24 mouse cellular contexts compared by ENCODE assay signal in genomic region chr1:78710613-78711329, GRCm38 (mm10). TPM values are rescaled to one million over a fixed set of nuclear protein-coding genes. Genes with fewer than 3 reads are reported as not detected.
DNase-seq lines count a peak whose midpoint lies in the region; ATAC-seq and TF ChIP-seq lines count a peak whose summit lies in the region.
"Had no signal": no experiment of that assay in that cellular context is flagged by ENCODE, and none has a peak within 500 bp of the region (broad histone marks: within the 10 kb centered on the region; RNA-seq: fewer than 3 reads in every experiment).

No protein-coding gene starts in this region.

- DNase-seq in limb, embryonic 14.5 days (ENCODE audit: low spot score), result no peak
- DNase-seq in limb, embryonic 10.5 days (ENCODE audit: low spot score), result no peak
- DNase-seq in left cerebral cortex, adult 8-10 months (ENCODE audit: low spot score in 2 of 2), result no peak
- no peak for DNase-seq in kidney, postnatal 25 days
- DNase-seq in embryo, embryonic 11 days, result no peak
- DNase-seq: adrenal gland, adult 8-10 months; B cell, adult 2 months; cerebellum, adult 11-12 months; cerebellum, adult 2 months; cerebellum, adult 9-10 months; cerebellum, postnatal 10 days; cerebellum, postnatal 25 days; forebrain, postnatal 0 days had no signal

- 0 out of 2 replicates have a peak, but pooled peaks have one; percentile 15 for ATAC-seq in limb, embryonic 14.5 days (ENCODE audit: low FRiP score, low read depth)
- ATAC-seq in common myeloid progenitor, adult 5-6 weeks (replicated peaks; ENCODE audit: low read depth, poor library complexity, severe bottlenecking), result peak; percentile 66
- peak; percentile 20; the same call in 1 of the 2 replicates for ATAC-seq in megakaryocyte progenitor cell, adult 5-6 weeks (replicated peaks; ENCODE audit: poor library complexity)
- ATAC-seq: activated CD4-positive, CD25-positive, alpha-beta regulatory T cell, adult 4 months; CD4-positive, CD25-positive, alpha-beta regulatory T cell, adult 4 months; forebrain, embryonic 13.5 days; forebrain, embryonic 15.5 days; forebrain, postnatal 0 days; Patski had no signal

- no peak overlapping the region for H3K4me2 ChIP-seq in limb, embryonic 14.5 days (replicated peaks; ENCODE audit: low read depth, low read length, severe bottlenecking)
- H3K4me2 ChIP-seq: embryonic facial prominence, embryonic 12.5 days; forebrain, embryonic 13.5 days; forebrain, embryonic 15.5 days had no signal

- TF ChIP-seq POLR2A in limb, embryonic 14.5 days (IDR thresholded peaks at IDR 0.05; ENCODE audit: borderline replicate concordance, extremely low read depth, insufficient read depth, insufficient read length), result no peak

- H3K27ac ChIP-seq in limb, embryonic 14.5 days (replicated peaks; ENCODE audit: low read depth, low read length), result no peak overlapping the region
- no peak overlapping the region for H3K27ac ChIP-seq in limb, embryonic 10.5 days
- H3K27ac ChIP-seq: embryonic facial prominence, embryonic 10.5 days; embryonic facial prominence, embryonic 12.5 days; forebrain, embryonic 13.5 days; forebrain, embryonic 15.5 days had no signal

- no peak overlapping the region for H3K4me3 ChIP-seq in limb, embryonic 14.5 days (replicated peaks; ENCODE audit: low read length)
- no peak overlapping the region for H3K4me3 ChIP-seq in limb, embryonic 10.5 days
- H3K4me3 ChIP-seq: embryonic facial prominence, embryonic 10.5 days; embryonic facial prominence, embryonic 12.5 days; forebrain, embryonic 13.5 days; forebrain, embryonic 15.5 days had no signal

- peaks cover 11% of the 10 kb centered on the region; the same call in 1 of the 2 replicates for H3K36me3 ChIP-seq in limb, embryonic 14.5 days (ENCODE audit: control insufficient read depth, insufficient read depth, low read length)
- peaks cover 18% of the 10 kb centered on the region for H3K36me3 ChIP-seq in limb, embryonic 10.5 days

- H3K9ac ChIP-seq in limb, embryonic 14.5 days (ENCODE audit: low read depth, low read length, severe bottlenecking), result no peak overlapping the region
- H3K9ac ChIP-seq: embryonic facial prominence, embryonic 12.5 days; forebrain, embryonic 13.5 days; forebrain, embryonic 15.5 days; forebrain, postnatal 0 days had no signal

- H3K27me3 ChIP-seq in limb, embryonic 14.5 days (ENCODE audit: control insufficient read depth, insufficient read depth, low read length), result no peaks in the 10 kb centered on the region
- H3K27me3 ChIP-seq in limb, embryonic 10.5 days (ENCODE audit: low read depth, poor library complexity, severe bottlenecking), result no peaks in the 10 kb centered on the region
- H3K27me3 ChIP-seq: CH12.LX; embryonic facial prominence, embryonic 12.5 days; forebrain, embryonic 13.5 days; forebrain, embryonic 15.5 days; Patski had no signal

- H3K9me3 ChIP-seq in limb, embryonic 14.5 days (ENCODE audit: control insufficient read depth, low read length), result no peaks in the 10 kb centered on the region
- no peaks in the 10 kb centered on the region for H3K9me3 ChIP-seq in limb, embryonic 10.5 days (replicated peaks)
- H3K9me3 ChIP-seq: embryonic facial prominence, embryonic 10.5 days; embryonic facial prominence, embryonic 12.5 days; forebrain, embryonic 13.5 days; forebrain, embryonic 15.5 days; G1E had no signal

- 75% methylated on average over 5 of the region's 5 CpGs for WGBS in limb, embryonic 14.5 days
- 93% methylated on average over 5 of the region's 5 CpGs for WGBS in limb, embryonic 10.5 days

- no peaks in the 10 kb centered on the region for H3K4me1 ChIP-seq in limb, embryonic 14.5 days (ENCODE audit: control insufficient read depth, insufficient read depth, low read length)
- peaks cover 6% of the 10 kb centered on the region for H3K4me1 ChIP-seq in limb, embryonic 10.5 days
- H3K4me1 ChIP-seq: forebrain, embryonic 13.5 days; forebrain, embryonic 15.5 days had no signal

RNA-seq across cellular contexts. Expression of gene Utp14b, which starts 52.9 kb away (rescaled TPM):
- 3.8 and 4.5 TPM in 2 replicates for polyA plus RNA-seq in limb, embryonic 14.5 days (2012; rRNA removed)
- polyA plus RNA-seq in limb, embryonic 14.5 days (2014; fragmentation: Nextera tagmentation; extraction: Ambion mirVana), result 3.9 and 4.6 TPM in 2 replicates
- polyA plus RNA-seq in limb, embryonic 10.5 days (2016; fragmentation: Nextera tagmentation; extraction: Ambion mirVana), result 4.1 and 4.8 TPM in 2 replicates
- total RNA-seq in common myeloid progenitor, adult 5-6 weeks (2017), result 19.9 and 23.1 TPM in 2 replicates
- 6.2 and 7.3 TPM in 2 replicates for total RNA-seq in megakaryocyte progenitor cell, adult 5-6 weeks (2015)
- 10.3 and 12.8 TPM in 2 replicates for total RNA-seq in megakaryocyte progenitor cell, adult 5-6 weeks (2017)
- total RNA-seq in left cerebral cortex, adult 8-10 months (2022), result 10 to 100 TPM; 15.6 to 18.7 (median 16.1) TPM

RNA-seq across cellular contexts. Expression of gene Acsl3, which starts 53.1 kb away (rescaled TPM):
- polyA plus RNA-seq in limb, embryonic 14.5 days (2012; rRNA removed), result 35.0 and 39.7 TPM in 2 replicates
- 58.5 and 64.8 TPM in 2 replicates for polyA plus RNA-seq in limb, embryonic 14.5 days (2014; fragmentation: Nextera tagmentation; extraction: Ambion mirVana)
- polyA plus RNA-seq in limb, embryonic 10.5 days (2016; fragmentation: Nextera tagmentation; extraction: Ambion mirVana), result 62.2 and 82.4 TPM in 2 replicates
- total RNA-seq in common myeloid progenitor, adult 5-6 weeks (2017), result 92.7 and 112 TPM in 2 replicates
- 11.1 and 14.2 TPM in 2 replicates for total RNA-seq in megakaryocyte progenitor cell, adult 5-6 weeks (2015)
- 37.3 and 55.9 TPM in 2 replicates for total RNA-seq in megakaryocyte progenitor cell, adult 5-6 weeks (2017)
- 100 to 1,000 TPM; 161 to 175 (median 167) TPM for total RNA-seq in left cerebral cortex, adult 8-10 months (2022)

Comparison
In these comparisons a context has a peak if more than half of its experiments do, and no peak if none do; other contexts are left out.
1. ATAC-seq: peak in every context shown above with its lines; median percentile 66 in common myeloid progenitor, adult 5-6 weeks; 20 in megakaryocyte progenitor cell, adult 5-6 weeks; 15 in limb, embryonic 14.5 days.